8 mouse cellular contexts compared by ENCODE assay signal in genomic region chr3:89449541-89449940, GRCm38 (mm10). TPM values are rescaled to one million over a fixed set of nuclear protein-coding genes. Genes with fewer than 3 reads are reported as not detected.
DNase-seq lines count a peak whose midpoint lies in the region; ATAC-seq and TF ChIP-seq lines count a peak whose summit lies in the region.

No protein-coding gene starts in this region.

- no peak overlapping the region for H3K4me2 ChIP-seq in embryonic facial prominence, embryonic 14.5 days (ENCODE audit: low read depth, low read length)
- no peak overlapping the region for H3K4me2 ChIP-seq in limb, embryonic 14.5 days (replicated peaks; ENCODE audit: low read depth, low read length, severe bottlenecking)
- no peak overlapping the region for H3K4me2 ChIP-seq in midbrain, embryonic 16.5 days (ENCODE audit: low read length)

- H3K4me3 ChIP-seq in embryonic facial prominence, embryonic 14.5 days (ENCODE audit: low read depth, low read length), result no peak overlapping the region
- no peak overlapping the region for H3K4me3 ChIP-seq in limb, embryonic 14.5 days (replicated peaks; ENCODE audit: low read length)
- H3K4me3 ChIP-seq in midbrain, embryonic 16.5 days (ENCODE audit: low read depth, low read length), result no peak overlapping the region

- peak; percentile 77 for ATAC-seq in embryonic facial prominence, embryonic 14.5 days (ENCODE audit: low read depth)
- peak; percentile 52; the same call in 1 of the 2 replicates for ATAC-seq in limb, embryonic 14.5 days (ENCODE audit: low FRiP score, low read depth)
- ATAC-seq in midbrain, embryonic 16.5 days, result 0 out of 2 replicates have a peak, but pooled peaks have one; percentile 52

- H3K27me3 ChIP-seq in embryonic facial prominence, embryonic 14.5 days (replicated peaks; ENCODE audit: control insufficient read depth, insufficient read depth, low read length), result no peaks in the 10 kb centered on the region
- H3K27me3 ChIP-seq in limb, embryonic 14.5 days (ENCODE audit: control insufficient read depth, insufficient read depth, low read length), result no peaks in the 10 kb centered on the region
- no peaks in the 10 kb centered on the region for H3K27me3 ChIP-seq in midbrain, embryonic 16.5 days (ENCODE audit: control insufficient read depth, insufficient read depth, low read depth, low read length)

- TF ChIP-seq POLR2A in limb, embryonic 14.5 days (IDR thresholded peaks at IDR 0.05; ENCODE audit: borderline replicate concordance, extremely low read depth, insufficient read depth, insufficient read length), result no peak

- peaks cover 17% of the 10 kb centered on the region for H3K36me3 ChIP-seq in embryonic facial prominence, embryonic 14.5 days (ENCODE audit: control insufficient read depth, insufficient read depth, low read length)
- H3K36me3 ChIP-seq in limb, embryonic 14.5 days (ENCODE audit: control insufficient read depth, insufficient read depth, low read length), result peaks cover 22% of the 10 kb centered on the region
- H3K36me3 ChIP-seq in midbrain, embryonic 16.5 days (ENCODE audit: control insufficient read depth, insufficient read depth, low read length), result no peaks in the 10 kb centered on the region

- no peak overlapping the region for H3K9ac ChIP-seq in embryonic facial prominence, embryonic 14.5 days (ENCODE audit: low read depth, low read length)
- H3K9ac ChIP-seq in limb, embryonic 14.5 days (ENCODE audit: low read depth, low read length, severe bottlenecking), result peak overlapping the region; percentile 7; the same call in 1 of the 2 replicates
- no peak overlapping the region for H3K9ac ChIP-seq in midbrain, embryonic 16.5 days (ENCODE audit: low read depth, low read length)

- 50% methylated on average over 7 of the region's 7 CpGs for WGBS in embryonic facial prominence, embryonic 14.5 days
- WGBS in limb, embryonic 14.5 days, result 44% methylated on average over 7 of the region's 7 CpGs
- WGBS in midbrain, embryonic 16.5 days, result 42% methylated on average over 7 of the region's 7 CpGs

- H3K27ac ChIP-seq in embryonic facial prominence, embryonic 14.5 days (replicated peaks; ENCODE audit: low read depth, low read length), result no peak overlapping the region
- no peak overlapping the region for H3K27ac ChIP-seq in limb, embryonic 14.5 days (replicated peaks; ENCODE audit: low read depth, low read length)
- no peak overlapping the region for H3K27ac ChIP-seq in midbrain, embryonic 16.5 days (ENCODE audit: low read length)

- peak; percentile 72 for DNase-seq in CD4-positive helper T cell, adult 2 months (ENCODE audit: low read depth, low spot score)
- peak; percentile 75 to 88 for DNase-seq in adrenal gland, postnatal 36 days
- DNase-seq in embryonic facial prominence, embryonic 14.5 days (ENCODE audit: low spot score), result peak; percentile 52
- peak; percentile 61 to 79 for DNase-seq in heart, adult 18-20 months
- peak; percentile 71 for DNase-seq in kidney, adult 11 months
- peak; percentile 74 for DNase-seq in limb, embryonic 14.5 days (ENCODE audit: low spot score)
- DNase-seq in spleen, postnatal 36 days (ENCODE audit: low spot score in 2 of 2), result peak; percentile 59 to 68

- no peaks in the 10 kb centered on the region for H3K9me3 ChIP-seq in embryonic facial prominence, embryonic 14.5 days (ENCODE audit: control insufficient read depth, low read length)
- no peaks in the 10 kb centered on the region for H3K9me3 ChIP-seq in limb, embryonic 14.5 days (ENCODE audit: control insufficient read depth, low read length)
- no peaks in the 10 kb centered on the region for H3K9me3 ChIP-seq in midbrain, embryonic 16.5 days (replicated peaks; ENCODE audit: control insufficient read depth, low read length, poor library complexity, severe bottlenecking)

- H3K4me1 ChIP-seq in embryonic facial prominence, embryonic 14.5 days (ENCODE audit: control insufficient read depth, insufficient read depth, low read length), result no peaks in the 10 kb centered on the region
- no peaks in the 10 kb centered on the region for H3K4me1 ChIP-seq in limb, embryonic 14.5 days (ENCODE audit: control insufficient read depth, insufficient read depth, low read length)
- H3K4me1 ChIP-seq in midbrain, embryonic 16.5 days (ENCODE audit: control insufficient read depth, insufficient read depth, low read length), result peaks cover 6% of the 10 kb centered on the region; the same call in 1 of the 2 replicates

RNA-seq across cellular contexts. Expression of gene Pmvk, which starts 4.8 kb away (rescaled TPM):
- 10 to 100 TPM; 25.2 to 36.2 TPM for total RNA-seq in adrenal gland, postnatal 36 days (2021)
- 45.7 and 48.6 TPM in 2 replicates for polyA plus RNA-seq in embryonic facial prominence, embryonic 14.5 days (2014; fragmentation: Nextera tagmentation; extraction: Ambion mirVana)
- total RNA-seq in heart, adult 18-20 months (2021), result 1 to 10 TPM; 8.4 to 8.8 TPM
- polyA plus RNA-seq in limb, embryonic 14.5 days (2012; rRNA removed), result 41.8 and 47.2 TPM in 2 replicates
- 46.5 and 52.3 TPM in 2 replicates for polyA plus RNA-seq in limb, embryonic 14.5 days (2014; fragmentation: Nextera tagmentation; extraction: Ambion mirVana)
- polyA plus RNA-seq in midbrain, embryonic 16.5 days (2015; fragmentation: Nextera tagmentation; extraction: Ambion mirVana), result 129 and 142 TPM in 2 replicates

RNA-seq across cellular contexts. Expression of gene Pbxip1, which starts 13.0 kb away (rescaled TPM):
- 10 to 100 TPM; 47.9 to 56.9 TPM for total RNA-seq in adrenal gland, postnatal 36 days (2021)
- 24.1 and 25.9 TPM in 2 replicates for polyA plus RNA-seq in embryonic facial prominence, embryonic 14.5 days (2014; fragmentation: Nextera tagmentation; extraction: Ambion mirVana)
- 10 to 100 TPM; 70.0 to 76.0 TPM for total RNA-seq in heart, adult 18-20 months (2021)
- 31.4 and 32.8 TPM in 2 replicates for polyA plus RNA-seq in limb, embryonic 14.5 days (2012; rRNA removed)
- polyA plus RNA-seq in limb, embryonic 14.5 days (2014; fragmentation: Nextera tagmentation; extraction: Ambion mirVana), result 17.9 and 21.2 TPM in 2 replicates
- 14.4 and 18.5 TPM in 2 replicates for polyA plus RNA-seq in midbrain, embryonic 16.5 days (2015; fragmentation: Nextera tagmentation; extraction: Ambion mirVana)

RNA-seq across cellular contexts. Expression of gene Pygo2, which starts 19.5 kb away (rescaled TPM):
- 10 to 100 TPM; 35.0 to 40.6 TPM for total RNA-seq in adrenal gland, postnatal 36 days (2021)
- polyA plus RNA-seq in embryonic facial prominence, embryonic 14.5 days (2014; fragmentation: Nextera tagmentation; extraction: Ambion mirVana), result 49.2 and 51.6 TPM in 2 replicates
- 10 to 100 TPM; 15.3 to 17.0 TPM for total RNA-seq in heart, adult 18-20 months (2021)
- 83.4 and 121 TPM in 2 replicates for polyA plus RNA-seq in limb, embryonic 14.5 days (2012; rRNA removed)
- 58.3 and 65.3 TPM in 2 replicates for polyA plus RNA-seq in limb, embryonic 14.5 days (2014; fragmentation: Nextera tagmentation; extraction: Ambion mirVana)
- polyA plus RNA-seq in midbrain, embryonic 16.5 days (2015; fragmentation: Nextera tagmentation; extraction: Ambion mirVana), result 47.6 and 48.7 TPM in 2 replicates

RNA-seq across cellular contexts. Expression of gene Shc1, which starts 31.3 kb away (rescaled TPM):
- 10 to 100 TPM; 89.6 to 93.7 TPM for total RNA-seq in adrenal gland, postnatal 36 days (2021)
- 74.0 and 75.2 TPM in 2 replicates for polyA plus RNA-seq in embryonic facial prominence, embryonic 14.5 days (2014; fragmentation: Nextera tagmentation; extraction: Ambion mirVana)
- total RNA-seq in heart, adult 18-20 months (2021), result 10 to 100 TPM; 33.2 to 36.1 TPM
- 134 and 166 TPM in 2 replicates for polyA plus RNA-seq in limb, embryonic 14.5 days (2012; rRNA removed)
- polyA plus RNA-seq in limb, embryonic 14.5 days (2014; fragmentation: Nextera tagmentation; extraction: Ambion mirVana), result 72.5 and 80.0 TPM in 2 replicates
- polyA plus RNA-seq in midbrain, embryonic 16.5 days (2015; fragmentation: Nextera tagmentation; extraction: Ambion mirVana), result 13.2 and 14.9 TPM in 2 replicates

RNA-seq across cellular contexts. Expression of gene Cks1b, which starts 31.4 kb away (rescaled TPM):
- total RNA-seq in adrenal gland, postnatal 36 days (2021), result 10 to 100 TPM; 25.1 to 36.1 TPM
- polyA plus RNA-seq in embryonic facial prominence, embryonic 14.5 days (2014; fragmentation: Nextera tagmentation; extraction: Ambion mirVana), result 380 and 425 TPM in 2 replicates
- total RNA-seq in heart, adult 18-20 months (2021), result 1 to 10 TPM; 4.6 to 4.8 TPM
- polyA plus RNA-seq in limb, embryonic 14.5 days (2012; rRNA removed), result 247 and 268 TPM in 2 replicates
- 473 and 476 TPM in 2 replicates for polyA plus RNA-seq in limb, embryonic 14.5 days (2014; fragmentation: Nextera tagmentation; extraction: Ambion mirVana)
- polyA plus RNA-seq in midbrain, embryonic 16.5 days (2015; fragmentation: Nextera tagmentation; extraction: Ambion mirVana), result 77.1 and 86.2 TPM in 2 replicates
